Mouse (Mus musculus): ENCODE data around the gene Bcas1.
"Not testable (repeated sequence)": the region's sequence is repeated elsewhere in the genome, so short reads cannot be mapped to it uniquely, and the experiment has no call there.

The Bcas1 gene

DNA sequence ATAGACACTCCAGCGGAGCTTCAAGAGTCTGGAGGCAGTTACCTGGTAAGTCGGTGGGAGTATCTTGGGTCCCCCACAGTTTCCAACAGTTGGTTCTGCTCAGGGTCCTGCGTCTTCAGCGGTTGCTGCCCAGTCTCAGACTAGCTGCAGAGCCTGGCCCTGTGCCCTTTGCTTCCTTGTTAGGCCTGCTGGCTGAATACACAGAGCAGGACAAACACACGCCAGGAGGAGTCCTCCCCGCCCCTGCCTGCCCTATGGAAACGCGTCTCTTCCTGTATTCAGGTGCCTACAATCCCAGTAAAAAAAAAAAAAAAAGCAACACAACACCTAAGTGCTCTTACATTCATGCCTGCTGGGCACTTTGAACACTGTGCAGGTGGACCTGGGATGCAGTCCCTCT, at the start of gene Bcas1:
TSS of gene Bcas1 (minus strand) at position 142 of the 400 bp plus-strand sequence.
- no peak for DNase-seq

DNA sequence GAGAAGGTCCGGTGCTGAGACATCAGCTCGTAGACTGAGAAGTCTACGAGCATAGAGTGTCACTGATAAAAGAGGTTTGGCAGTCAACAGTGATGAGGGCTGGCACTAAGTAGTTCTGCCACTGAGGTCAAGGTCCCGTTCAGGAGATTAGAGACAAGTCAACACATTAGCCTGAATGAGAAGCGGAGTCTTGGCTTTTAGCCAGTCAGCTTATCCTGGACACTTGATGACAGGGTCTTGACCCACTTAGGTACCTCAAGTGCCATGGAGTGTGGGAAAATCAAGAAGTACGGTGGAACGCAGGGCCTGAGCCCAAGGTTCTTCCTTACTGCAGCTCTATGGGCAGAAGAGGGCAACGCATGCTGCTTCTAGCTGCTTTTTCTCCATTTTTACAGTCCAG, 49.0 kb upstream of the Bcas1 start:
- DNase-seq = no peak

DNA sequence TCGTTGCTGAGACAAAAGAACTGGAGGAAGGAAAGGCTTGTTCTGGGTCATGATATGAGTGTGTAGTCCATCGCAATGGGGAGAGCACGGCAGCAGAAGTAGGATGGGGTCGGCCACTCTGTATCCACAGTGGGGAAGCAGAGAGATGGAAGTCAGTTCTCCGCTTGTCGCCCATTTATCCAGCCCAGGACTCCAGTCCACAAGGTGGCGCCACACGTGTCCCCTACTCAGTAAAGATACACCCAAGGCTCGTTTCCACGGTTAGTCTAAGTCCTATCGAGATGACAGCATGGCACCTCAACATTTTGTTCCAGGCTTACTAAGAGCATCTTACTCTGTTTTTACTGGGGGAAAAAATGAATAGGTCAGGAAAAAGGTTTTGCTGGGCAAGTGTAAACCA, 48.6 kb upstream of the Bcas1 start:
- no peak for DNase-seq

DNA sequence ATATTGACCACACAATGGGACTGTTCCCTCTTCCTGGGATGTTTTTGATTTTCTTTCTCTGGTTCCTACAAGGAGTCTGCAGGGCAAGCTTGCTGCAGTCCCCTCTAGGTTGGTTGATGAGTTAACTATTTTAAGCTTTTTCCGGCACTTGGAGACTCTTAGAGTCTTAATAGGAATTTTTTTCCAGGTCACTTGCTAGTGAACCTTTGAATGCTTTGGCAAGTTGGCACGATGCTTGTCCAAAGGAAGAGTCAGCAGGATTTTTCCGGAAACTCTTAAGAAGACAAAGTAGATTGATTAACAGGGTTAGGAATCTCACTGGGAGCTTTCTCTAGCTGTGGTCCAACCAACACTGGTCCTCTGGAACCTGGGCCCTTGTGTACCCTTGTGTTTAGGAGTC, 47.5 kb upstream of the Bcas1 start:
- DNase-seq = no peak

DNA sequence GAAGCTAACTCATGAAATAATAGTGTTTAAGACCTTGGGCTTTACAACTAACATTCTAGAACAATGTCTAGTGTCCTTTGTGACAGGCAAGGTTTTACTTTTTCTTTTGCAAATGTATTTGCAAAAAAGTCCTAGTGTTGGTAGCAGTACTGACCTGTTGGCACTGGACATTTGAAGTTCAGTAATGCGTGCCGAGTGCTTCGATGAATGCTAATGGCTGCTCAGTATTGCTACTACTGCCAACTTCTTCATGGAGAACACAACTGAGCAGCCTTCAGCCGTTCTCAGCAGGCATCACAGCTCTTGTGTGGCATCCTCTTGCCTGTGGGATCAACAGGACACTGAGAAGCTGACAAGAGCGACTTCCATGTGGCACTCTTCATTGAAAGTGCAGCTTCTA, 46.5 kb upstream of the Bcas1 start:
- no peak for DNase-seq

DNA sequence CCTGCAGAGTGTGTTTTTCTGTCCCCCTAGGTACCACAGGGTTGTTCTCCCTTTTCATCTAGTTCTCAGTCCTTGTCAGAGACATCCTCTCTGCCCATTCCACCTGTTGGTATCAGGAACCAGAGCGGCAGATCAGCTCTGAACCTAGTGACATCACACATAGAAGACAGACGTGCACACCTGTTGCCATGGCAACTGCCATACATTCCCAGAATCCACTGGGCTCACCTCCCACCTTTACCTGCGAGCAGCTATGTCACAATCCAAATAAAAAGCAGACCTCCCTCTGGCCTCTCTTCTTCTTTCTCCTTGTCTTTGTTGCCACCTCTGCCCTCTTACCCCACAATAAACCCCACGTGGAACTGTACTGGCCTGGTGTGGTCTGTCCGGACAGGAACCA, 42.9 kb upstream of the Bcas1 start:
- DNase-seq = no peak

DNA sequence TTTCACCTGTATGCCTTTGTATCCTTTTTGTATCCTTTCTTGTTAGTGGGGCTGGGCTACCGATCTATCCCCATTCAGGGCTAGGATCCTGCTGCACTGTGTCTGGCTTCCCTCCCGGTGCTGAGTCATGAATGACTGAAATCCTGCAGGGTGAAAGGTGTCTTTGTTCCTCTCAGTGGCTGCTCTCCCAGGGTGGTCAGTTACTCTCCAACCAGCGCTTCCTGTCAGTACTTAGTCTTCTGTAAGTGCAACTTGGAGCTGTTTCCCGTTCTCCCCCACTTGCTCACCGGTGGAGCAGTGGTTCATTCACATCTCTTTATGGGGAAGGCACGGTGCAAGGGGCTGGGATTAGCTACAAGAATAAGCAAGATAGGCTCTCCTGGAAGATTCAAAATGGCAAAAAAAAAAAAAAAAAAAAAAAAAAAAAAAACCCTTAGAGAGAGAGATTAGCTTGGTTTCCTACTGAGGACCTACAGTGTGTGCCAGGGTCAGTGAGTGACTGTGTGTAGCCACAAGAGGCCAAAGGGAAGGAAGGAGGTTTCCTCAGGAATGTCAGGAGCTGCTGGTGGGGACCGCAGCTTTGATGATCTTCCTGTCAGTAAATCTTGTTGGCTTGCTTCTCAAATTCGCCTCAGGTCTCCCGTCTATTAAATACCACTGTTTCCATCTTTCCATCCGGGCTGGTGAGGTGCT, 42.1 kb upstream of the Bcas1 start:
- peak; percentile 81 for DNase-seq

DNA sequence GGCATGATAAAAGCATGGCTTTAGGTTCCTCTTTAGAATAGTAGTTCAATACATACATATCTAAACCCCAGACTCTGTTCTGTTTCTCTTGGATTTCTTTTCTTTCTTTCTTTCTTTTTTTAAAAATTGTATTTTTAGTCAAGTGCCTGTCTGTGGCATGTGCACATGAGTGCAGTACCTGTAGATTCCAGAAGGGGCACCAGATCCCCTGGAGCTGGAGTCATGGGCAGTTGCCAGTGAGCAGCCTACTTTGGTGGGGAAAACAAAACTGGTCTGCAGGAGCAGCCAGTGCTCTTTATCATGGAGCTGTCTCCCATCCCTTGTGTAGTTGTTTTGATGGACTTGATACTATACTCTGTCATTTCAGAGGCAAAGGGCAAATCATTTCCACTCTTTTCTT, 40.4 kb upstream of the Bcas1 start:
- DNase-seq = no peak

DNA sequence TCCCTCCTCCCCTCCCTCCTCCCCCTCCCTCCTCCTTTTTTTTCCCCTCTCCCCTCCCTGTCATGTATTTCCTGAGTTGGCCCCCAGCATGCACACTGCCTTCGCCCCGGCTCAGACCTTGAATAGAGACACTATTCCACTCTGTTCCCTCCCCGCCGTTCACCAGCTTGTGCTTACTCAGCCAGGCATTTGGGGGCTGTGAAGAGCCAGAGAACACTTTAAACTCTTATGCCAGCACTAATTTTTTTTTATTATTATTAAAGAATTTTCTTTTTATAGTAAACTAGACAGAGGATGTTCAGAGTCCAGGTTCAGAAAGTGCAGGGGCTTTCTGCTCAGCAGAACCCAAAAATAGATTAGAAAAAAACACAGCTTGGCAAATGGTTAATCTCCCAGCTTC, 37.2 kb upstream of the Bcas1 start:
- DNase-seq = peak; percentile 33

DNA sequence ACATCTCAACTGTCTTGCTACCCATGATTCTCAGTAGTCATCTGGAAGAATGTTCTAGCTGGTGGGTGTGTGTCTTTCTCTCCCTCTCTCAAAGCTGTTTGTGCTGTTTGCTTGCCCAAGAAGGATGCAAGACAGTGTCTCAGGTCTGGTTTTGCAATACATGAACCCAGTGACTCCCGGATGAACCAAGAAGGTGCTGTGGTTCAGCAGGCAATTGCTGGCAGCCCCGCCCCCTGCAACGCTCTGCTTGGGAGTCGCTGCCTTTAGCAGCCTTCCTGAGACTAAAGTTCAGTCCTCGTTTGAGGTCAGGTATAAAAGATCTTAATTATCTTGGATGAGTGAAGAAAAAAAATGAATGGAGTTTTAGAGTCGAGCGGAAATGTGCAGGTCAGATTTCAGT, 34.0 kb upstream of the Bcas1 start:
- peak; percentile 58 for DNase-seq

DNA sequence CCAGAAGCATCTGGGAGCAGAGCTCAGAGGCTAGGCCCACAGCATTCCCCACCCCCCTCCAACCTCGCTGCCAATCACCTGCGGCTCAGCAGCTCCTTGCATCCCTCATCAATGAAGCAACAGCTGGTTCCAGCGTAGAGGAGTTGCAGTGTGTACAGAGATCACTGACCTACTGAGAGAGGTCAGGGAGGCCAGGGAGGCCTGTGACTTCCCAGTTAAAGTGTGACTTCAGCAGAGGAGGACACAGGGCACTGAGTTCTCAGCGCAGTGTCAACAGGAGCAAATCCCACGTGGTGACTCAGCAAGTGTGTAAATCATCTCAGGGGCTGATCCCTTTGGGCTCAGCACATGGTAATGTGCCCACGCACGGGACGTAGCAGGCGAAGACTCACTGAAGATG, 32.2 kb upstream of the Bcas1 start:
- DNase-seq = peak; percentile 60

DNA sequence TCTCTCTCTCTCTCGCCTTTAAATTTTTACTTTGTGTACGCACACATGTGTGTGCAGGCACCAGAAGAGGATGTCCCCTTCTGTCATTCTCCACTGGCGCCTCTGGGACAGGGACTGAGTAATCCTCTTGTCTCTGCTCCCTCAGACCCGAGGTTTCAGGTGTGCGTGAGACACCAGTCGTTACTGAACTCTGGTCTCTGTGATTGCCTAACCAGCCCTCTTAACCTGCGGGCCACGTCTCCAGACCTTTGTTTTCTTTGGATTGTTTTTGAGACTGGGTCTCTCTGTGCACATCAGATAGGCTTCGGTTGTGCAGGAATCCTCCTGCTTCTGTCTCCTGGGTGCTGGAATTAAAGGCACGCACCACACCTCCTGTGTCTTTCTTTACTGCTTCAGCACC, 31.5 kb upstream of the Bcas1 start:
- no peak for DNase-seq

DNA sequence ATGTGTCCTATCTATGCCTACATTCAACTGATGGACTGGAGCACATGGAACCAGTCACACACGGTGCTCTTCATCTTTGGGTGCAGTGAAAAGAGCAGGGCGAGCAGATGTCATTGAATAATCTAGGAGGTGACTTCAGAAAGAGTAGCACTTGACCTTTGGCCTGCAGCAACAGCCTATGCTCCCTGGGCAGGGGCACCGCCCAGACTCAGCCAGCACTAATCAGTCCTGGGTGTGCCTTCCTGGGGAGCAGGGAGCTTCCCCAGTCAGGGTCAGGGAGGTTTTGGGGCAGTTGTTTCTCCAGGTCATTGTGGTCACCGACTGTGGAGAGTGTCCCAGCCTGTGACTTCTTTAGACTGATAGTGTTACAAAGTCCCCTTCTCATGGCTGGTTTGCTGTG, 26.2 kb upstream of the Bcas1 start:
- not testable (repeated sequence) for DNase-seq

DNA sequence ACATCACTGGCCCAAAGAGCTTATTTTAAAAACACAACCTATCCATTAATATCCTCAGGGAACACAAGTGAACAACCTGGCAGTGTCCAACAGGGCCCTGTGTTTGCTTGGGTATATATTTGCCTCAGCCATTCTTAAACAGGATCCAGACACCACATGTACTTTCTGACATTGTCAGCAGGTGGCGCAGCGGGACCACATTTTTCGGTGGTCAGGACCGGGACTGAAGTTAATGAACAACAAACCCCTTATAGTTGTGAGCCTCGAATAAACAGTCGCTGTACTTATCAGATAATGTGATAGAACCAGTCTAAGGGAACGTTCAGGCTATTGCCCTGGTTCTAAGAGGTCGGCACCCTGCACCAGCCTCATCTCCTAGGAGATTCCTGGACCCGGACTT, 23.3 kb upstream of the Bcas1 start:
- peak; percentile 90 for DNase-seq

DNA sequence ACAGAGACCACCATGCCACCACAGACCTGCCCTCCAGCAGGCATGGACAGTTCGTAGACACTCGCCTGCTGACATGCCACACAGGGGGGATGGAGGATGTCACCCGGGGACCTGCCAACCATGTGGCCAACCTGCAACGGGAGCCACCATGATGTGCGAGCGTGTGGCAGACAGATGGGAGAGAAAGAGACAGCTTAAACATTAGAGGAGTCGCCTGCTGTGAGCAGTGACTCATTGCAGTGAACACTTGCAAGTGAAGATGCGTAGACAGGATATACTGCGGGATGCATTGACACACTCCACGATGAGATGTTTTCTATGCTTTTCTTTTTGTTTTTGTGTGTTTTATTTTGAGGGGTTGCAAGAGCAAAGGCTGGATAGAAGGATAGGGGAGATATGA, 20.0 kb upstream of the Bcas1 start:
- no peak for DNase-seq

DNA sequence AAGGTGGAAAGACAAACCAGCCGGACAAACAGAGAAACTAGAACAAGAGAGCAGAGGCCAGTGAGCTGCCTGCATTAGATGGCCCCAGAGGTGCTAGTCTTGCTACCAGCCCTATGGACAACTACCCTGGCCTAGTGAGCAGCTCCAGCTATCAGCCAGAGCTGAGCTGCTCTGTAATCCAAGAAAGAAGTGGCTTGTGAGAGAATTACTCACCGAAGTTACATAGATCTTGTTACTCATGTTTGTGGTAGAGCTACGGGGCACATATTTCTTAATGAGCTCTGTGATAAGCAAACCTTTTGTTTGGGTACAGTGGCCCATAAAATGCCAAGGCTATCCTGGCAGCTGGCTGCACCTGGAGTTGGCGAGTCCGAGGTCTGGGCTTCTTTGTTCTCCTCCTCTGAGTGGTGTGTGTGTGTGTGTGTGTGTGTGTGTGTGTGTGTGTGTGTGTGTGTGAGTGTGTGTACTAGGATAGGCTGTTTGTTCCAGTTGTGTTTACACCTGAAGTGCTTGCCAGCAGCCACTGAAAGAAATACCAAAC, 19.3 kb upstream of the Bcas1 start:
- no peak for DNase-seq

DNA sequence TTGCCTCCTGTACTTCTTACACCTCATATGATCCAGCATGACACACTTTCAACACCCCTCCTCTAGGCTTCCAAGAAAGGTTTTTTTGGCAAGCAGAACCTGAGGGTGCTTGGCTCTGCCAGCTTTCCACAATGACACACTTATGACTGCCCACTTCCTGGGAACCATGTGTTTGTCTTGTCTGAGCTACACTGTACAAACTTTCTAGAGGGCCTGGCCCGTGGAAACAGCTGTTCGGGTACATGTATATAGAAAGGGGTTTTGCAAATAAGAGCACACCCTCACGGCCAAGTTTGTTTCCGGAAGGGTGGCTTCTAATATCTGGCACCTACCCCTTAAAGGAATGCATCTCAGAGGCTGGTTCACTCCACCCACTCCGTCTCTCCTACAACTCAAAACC, 18.2 kb upstream of the Bcas1 start:
- DNase-seq = no peak

DNA sequence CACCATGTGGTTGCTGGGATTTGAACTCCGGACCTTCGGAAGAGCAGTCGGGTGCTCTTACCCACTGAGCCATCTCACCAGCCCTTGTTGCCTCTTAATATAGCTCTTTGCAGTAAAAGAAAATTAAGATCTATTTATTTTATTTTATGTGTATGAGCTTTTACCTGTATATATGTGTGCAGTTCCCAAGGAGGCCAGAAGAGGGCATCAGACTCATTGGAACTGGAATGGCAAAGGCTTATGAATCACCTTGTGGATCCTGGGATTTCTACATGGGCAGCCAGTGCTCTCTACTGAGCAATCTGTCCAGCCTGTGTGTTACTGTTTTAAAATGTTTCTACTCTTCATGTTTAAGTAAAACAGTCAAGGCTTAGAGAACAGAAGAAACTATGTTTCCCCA, 14.9 kb upstream of the Bcas1 start:
- DNase-seq = peak; percentile 45

DNA sequence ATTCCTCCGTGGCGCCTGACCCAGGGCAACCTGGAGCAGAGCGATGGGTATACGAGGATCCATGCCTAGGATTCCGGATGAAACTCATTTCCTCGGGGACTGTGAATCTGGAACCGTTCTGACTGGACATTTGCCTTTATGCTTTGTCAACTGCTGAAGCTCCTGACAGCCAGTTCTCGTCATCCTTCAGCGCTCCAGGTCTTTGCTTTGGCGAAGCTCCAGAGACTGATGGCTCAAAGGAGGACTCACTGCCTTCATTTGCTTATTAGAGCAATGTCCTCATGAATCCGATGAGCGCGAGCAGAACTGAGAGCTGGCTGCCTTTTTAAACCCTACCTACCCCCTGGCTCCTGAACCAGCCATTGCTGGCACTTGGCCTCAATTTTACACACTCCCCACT, 11.1 kb upstream of the Bcas1 start:
- DNase-seq = no peak

DNA sequence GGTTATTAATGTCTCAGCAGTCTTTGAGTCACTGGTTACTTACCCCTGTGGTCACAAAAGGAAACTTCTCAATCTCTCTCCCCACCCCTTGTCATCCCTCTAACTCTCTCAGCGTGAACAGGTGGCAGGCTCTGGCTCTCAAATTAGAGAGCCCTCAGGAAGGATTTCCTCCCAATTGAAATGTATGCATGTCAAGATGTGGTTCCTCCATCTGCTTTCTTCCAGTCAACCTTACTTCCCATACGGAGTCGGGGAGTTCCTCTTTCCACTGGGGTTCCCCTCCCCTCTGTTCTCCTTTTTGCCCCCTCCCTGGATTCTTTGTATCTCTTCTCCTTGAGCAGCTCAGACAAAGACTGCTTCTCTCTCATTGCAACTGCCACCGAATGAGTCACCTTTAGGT, 8.6 kb upstream of the Bcas1 start:
- DNase-seq = no peak

DNA sequence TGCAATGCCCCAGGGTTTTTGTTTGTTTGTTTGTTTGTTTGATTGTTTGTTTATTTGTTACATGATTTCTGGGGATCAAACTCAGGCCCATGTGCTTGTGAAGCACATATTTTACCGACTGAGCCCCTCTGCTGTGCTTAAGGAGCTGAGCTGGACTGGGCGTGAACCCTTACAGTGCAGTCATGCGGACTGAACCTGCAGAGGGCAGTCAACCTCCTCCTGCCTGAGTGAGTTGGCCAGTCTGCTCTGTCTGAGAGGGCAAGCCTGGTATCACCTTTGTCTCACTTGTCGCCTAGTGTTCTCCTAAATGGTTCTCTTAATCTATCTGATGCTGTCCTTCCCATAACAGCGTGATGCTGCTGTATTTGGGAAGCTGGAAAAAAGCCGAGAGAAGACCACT, 4.5 kb upstream of the Bcas1 start:
- DNase-seq = no peak

DNA sequence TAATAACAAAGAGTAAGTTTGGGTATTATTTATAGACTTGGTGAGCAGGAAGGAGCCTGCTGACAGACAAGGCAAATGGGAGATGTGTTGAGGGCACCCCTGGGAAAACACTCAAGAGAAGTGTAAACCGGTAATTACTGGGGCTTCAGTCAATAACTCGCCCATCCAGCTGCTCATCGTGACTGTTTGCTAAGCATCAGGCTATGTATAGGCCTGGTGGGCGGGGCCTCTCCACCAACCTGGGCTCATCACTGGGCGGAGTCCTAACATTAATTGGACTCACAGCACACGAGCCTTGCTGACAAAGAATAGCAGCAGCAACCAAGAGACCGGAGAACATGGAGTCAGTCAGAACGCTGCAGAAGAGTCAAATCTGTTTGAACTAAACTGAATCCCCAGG, 1.3 kb upstream of the Bcas1 start:
- DNase-seq = no peak

DNA sequence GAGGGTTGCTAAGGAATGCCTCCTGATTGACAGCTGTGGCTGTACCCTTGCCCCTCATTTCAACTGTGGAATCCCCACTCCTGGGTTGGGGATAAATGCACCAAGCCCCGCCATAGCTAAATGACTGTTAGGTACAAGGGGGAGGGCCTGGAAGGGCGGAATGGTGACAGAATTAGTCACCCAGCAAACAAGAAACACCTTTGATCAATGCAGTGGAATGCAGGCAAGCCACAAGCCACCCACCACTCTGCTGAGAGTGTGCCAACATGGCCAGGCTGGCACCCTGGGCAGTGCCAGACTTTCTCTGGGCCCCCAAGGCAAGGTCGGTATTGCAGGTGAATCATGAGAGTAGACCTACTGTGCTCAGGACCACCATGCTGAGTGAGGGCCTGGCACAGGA, 3.5 kb downstream of the Bcas1 start:
- no peak for DNase-seq

DNA sequence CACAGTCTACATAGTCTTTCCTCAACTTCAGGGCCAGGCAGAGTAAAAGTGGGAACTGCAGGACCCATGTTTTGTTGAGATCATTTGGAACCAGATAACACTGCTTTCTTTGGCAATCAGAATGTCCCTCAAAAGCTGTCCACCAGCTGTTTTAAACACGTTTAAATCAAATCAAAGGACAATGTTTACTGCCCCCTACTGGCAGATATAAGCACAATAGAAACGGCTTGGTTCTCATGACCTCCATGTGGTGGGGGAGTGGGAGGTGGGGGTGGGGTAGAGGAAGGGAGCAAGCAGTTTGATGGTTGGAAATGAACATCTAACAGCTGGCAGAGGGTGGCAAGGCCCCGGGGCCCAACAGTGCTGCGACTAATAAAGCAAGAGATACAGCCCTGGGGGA, 5.7 kb downstream of the Bcas1 start:
- DNase-seq = no peak

DNA sequence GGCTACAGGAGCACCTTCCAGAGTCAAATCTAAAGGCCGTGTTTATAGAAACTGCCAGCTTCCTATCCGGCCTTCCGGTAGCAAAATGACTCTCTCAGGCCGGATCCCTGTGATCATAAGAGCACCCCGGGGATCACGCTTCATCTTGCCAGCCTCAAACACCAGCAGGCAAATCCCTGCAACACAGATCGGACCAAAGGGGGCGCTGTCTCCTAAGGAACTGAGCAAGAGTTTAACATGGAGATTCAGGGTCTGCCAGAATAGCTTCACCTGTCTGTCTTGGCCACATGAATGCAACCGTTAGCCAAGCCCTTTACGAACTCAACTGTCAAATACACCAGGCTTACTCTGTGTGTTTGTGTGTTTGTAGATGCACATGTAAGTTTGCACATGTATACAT, 8.9 kb downstream of the Bcas1 start:
- DNase-seq = peak; percentile 16
